Mouse (Mus musculus) midbrain, embryonic 16.5 days (tissue): Measurements from ENCODE around the gene Klf15. TPM values are rescaled to one million over a fixed set of nuclear protein-coding genes. Genes with fewer than 3 reads are reported as not detected.

Source experiments
- ATAC-seq: fragments of 200-750 bp; cut with Nextera tagmentation; 2 replicates; pipeline ENCODE4 v1.8.0; 2017; ENCODE audit warnings: moderate TSS enrichment
- H3K27ac ChIP-seq: fragments of 300-500 bp; sonication (generic); 2 replicates; pipeline ENCODE4 v1.5.1; 2014; ENCODE audit warnings: mild to moderate bottlenecking, low read length, mixed read lengths
- H3K27me3 ChIP-seq: fragments of 300-500 bp; sonication (generic); 2 replicates; pipeline ENCODE4 v1.6.1; 2014; ENCODE audit warnings: low read depth, low read length, mixed read lengths; ENCODE audit not compliant: control insufficient read depth, insufficient read depth
- H3K36me3 ChIP-seq: fragments of 300-500 bp; sonication (generic); 2 replicates; pipeline ENCODE4 v1.6.1; 2014; ENCODE audit warnings: mild to moderate bottlenecking, low read length, moderate library complexity, mixed read lengths; ENCODE audit not compliant: control insufficient read depth, insufficient read depth
- H3K4me1 ChIP-seq: fragments of 300-500 bp; sonication (generic); 2 replicates; pipeline ENCODE4 v1.6.1; 2014; ENCODE audit warnings: mild to moderate bottlenecking, low read length, mixed read lengths; ENCODE audit not compliant: control insufficient read depth, insufficient read depth
- H3K4me2 ChIP-seq: fragments of 300-500 bp; sonication (generic); 2 replicates; pipeline ENCODE4 v1.6.1; 2014; ENCODE audit warnings: mild to moderate bottlenecking, low read length, mixed read lengths
- H3K4me3 ChIP-seq: fragments of 300-500 bp; sonication (generic); 2 replicates; pipeline ENCODE4 v1.5.1; 2014; ENCODE audit warnings: low read depth, mild to moderate bottlenecking, low read length, moderate library complexity, mixed read lengths
- H3K9ac ChIP-seq: fragments of 300-500 bp; sonication (generic); 2 replicates; pipeline ENCODE4 v1.6.1; 2014; ENCODE audit warnings: low read depth, low read length, mixed read lengths
- H3K9me3 ChIP-seq: fragments of 300-500 bp; sonication (generic); replicated peaks from 2 replicates; pipeline ENCODE4 v1.6.1; 2014; ENCODE audit warnings: mild to moderate bottlenecking, low read length, mixed read lengths; ENCODE audit not compliant: control insufficient read depth, poor library complexity, severe bottlenecking
- WGBS: fragments of 180-500 bp; shearing (Covaris S2); extraction: QIAGEN DNeasy Blood & Tissue Kit; methylation state at CpG from one replicate; pipeline ENCODE4 v1.1.7; 2014; 5-methylcytosine and 5-hydroxymethylcytosine counted together
- polyA plus RNA-seq: library from polyadenylated mRNA; unstranded; fragments of >200 nt; fragmentation: Nextera tagmentation; extraction: Ambion mirVana; gene quantifications from 2 replicates; pipeline ENCODE4 v1.2.1, GENCODE M21; 2015

Klf15 gene
- polyA plus RNA-seq, 1 experiment from 2014 or later = 17.5 TPM

DNA sequence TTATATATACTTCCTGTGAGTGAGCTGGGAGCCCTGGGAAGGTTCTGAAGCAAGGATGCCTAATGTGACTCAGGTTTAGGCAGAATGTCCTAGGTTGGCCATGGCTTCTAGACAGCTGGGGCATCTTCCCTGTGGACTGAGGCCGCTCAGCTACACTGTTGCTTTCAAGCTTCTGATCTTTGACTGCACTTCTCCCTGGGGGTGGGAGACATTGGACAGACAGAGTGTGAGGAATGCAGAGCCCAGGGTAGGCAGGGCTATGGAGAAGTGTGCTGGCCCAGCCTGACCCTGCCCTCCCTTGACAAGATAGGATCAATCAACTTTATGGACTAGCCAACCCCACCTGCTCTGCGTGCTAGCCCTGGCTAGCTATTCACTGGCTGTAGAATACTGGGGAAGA lies 1.2 kb upstream of the Klf15 start:
- Histone ChIP-seq H3K4me3 (no peak overlapping the region), H3K9me3 (no peaks in the 10 kb centered on the region), H3K4me1 (peaks cover 10% of the 10 kb centered on the region), H3K9ac (no peak overlapping the region), H3K4me2 (no peak overlapping the region), H3K36me3 (no peaks in the 10 kb centered on the region), H3K27me3 (peaks cover 9% of the 10 kb centered on the region; the same call in 1 of the 2 replicates), H3K27ac (no peak overlapping the region)
- 75% methylated on average over 2 of the region's 2 CpGs for WGBS
- no peak for ATAC-seq

DNA sequence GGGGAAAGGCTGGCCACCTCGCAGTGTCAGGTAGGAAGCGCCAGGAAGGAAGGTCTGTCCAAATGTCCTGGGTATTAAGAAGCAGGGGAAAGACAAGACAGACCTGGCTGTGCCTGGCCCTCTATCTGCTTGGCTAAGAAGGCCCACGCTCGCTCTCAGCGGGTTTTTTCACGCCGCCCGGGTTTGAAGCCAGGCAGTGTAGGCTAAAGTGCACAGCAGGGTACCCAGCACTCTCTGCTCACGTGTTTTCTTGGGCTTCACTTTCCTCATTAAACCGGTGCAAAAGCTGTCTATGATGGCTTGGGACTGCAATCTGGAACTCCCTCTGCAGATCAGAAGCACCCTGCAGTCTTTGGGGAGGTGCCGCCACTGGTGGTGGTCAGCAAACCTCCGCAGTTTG lies 605 bp upstream of the Klf15 start:
- Histone ChIP-seq H3K4me2 (peak overlapping the region; percentile 97), H3K27me3 (peaks cover 9% of the 10 kb centered on the region; the same call in 1 of the 2 replicates), H3K9me3 (no peaks in the 10 kb centered on the region), H3K4me1 (peaks cover 10% of the 10 kb centered on the region), H3K9ac (peak overlapping the region; percentile 70), H3K36me3 (no peaks in the 10 kb centered on the region), H3K4me3 (peak overlapping the region; percentile 74), H3K27ac (no peak overlapping the region)
- 16% methylated on average over 12 of the region's 12 CpGs for whole genome bisulfite sequencing
- peak; percentile 6; the same call in 1 of the 2 replicates for ATAC-seq

DNA sequence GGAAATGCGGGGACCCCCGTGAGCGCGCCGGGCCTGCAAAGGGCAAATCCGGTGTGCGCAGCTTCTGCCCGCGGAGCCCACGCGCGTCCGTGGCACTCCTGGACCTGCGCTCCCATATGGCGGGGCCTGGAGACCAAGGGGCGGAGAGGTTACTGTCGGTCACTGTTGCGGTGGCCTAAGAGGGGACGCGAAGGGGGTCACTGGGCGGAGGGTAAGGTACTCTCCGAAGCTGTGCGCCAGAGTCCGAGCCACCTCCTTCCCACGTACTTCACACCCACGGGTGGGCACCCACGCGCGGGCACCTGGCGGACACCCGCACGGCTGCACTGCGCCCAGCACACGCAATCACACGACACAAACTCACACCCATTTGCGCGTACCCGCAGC lies 458 bp downstream of the Klf15 start:
- ATAC-seq = peak; percentile 53; the same call in 1 of the 2 replicates
- H3K36me3 ChIP-seq = no peaks in the 10 kb centered on the region
- no peaks in the 10 kb centered on the region for H3K9me3 ChIP-seq
- H3K4me3 ChIP-seq = peak overlapping the region; percentile 74
- WGBS = 0% methylated on average over 38 of the region's 38 CpGs
- peak overlapping the region; percentile 97 for H3K4me2 ChIP-seq
- peak overlapping the region; percentile 70 for H3K9ac ChIP-seq
- peak overlapping the region; percentile 70 for H3K27ac ChIP-seq
- H3K4me1 ChIP-seq = peaks cover 10% of the 10 kb centered on the region
- peaks cover 9% of the 10 kb centered on the region; the same call in 1 of the 2 replicates for H3K27me3 ChIP-seq

DNA sequence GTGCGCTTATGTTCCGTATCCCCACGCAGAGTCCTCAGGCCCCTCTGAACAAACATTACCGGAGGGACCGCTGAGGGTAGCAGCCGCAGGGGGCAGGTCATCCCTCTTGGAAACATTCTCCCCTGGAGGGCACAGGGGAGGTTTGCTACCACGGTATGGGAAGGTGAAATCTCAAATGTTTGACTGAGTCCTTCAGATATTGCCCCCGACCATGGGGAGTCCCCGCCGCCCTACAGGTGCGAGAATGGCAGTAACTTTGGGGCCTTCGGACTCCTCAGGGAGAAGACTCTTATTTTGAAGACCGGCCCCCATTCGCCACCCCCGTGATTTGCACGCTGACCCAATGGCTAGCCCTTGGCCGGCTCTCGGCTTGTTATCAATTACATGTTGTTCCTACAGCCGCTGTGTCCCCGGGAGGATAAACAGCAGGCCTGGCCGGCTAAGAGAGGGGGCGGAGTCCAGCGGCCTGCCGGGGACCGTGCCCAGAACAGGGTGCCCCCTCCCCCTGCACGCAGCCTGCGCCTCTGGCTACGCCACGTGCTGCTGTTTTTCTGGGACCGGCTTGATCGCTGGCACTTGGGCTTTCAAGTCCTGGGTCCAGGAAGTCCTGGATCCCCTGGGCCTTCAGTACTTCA lies 969 bp downstream of the Klf15 start:
- Histone ChIP-seq H3K4me2 (peak overlapping the region; percentile 97), H3K27ac (peak overlapping the region; percentile 70), H3K4me3 (peak overlapping the region; percentile 74), H3K27me3 (peaks cover 9% of the 10 kb centered on the region; the same call in 1 of the 2 replicates), H3K9me3 (no peaks in the 10 kb centered on the region), H3K4me1 (peaks cover 10% of the 10 kb centered on the region), H3K36me3 (no peaks in the 10 kb centered on the region), H3K9ac (peak overlapping the region; percentile 70)
- under 1% methylated on average over 31 of the region's 31 CpGs for WGBS
- ATAC-seq = peak; percentile 79

DNA sequence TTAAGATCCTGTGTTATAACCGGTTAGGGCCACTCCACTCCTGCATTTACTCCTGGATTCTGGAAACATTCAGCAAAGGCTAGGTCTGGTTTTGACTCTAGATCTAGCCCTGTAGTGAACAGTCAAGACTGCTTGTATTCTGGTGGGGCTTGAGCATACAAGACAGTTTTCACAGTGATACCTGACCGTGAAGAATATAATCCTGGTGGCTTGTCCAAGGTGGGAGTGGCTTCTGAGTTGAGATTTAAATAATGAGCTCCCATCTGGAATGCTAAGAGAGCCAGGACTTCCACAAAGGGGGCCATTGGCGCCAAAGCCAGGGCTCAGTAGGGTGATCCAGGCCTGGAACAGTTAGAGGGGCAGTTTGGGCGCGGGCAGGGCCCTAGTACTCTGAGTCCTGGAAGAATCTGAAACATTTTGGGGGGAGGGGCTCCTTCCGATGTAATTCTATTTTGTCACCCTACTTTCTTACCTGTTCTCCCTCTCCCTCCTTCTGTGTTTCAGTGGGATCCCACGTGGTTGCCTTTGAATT lies 1.6 kb downstream of the Klf15 start:
- Histone ChIP-seq H3K4me2 (peak overlapping the region; percentile 97), H3K27me3 (peaks cover 9% of the 10 kb centered on the region; the same call in 1 of the 2 replicates), H3K36me3 (no peaks in the 10 kb centered on the region), H3K27ac (no peak overlapping the region), H3K4me3 (peak overlapping the region; percentile 74), H3K9me3 (no peaks in the 10 kb centered on the region), H3K9ac (no peak overlapping the region), H3K4me1 (peaks cover 10% of the 10 kb centered on the region)
- ATAC-seq = no peak; the same call in 1 of the 2 replicates
- WGBS = 39% methylated on average over 7 of the region's 7 CpGs

DNA sequence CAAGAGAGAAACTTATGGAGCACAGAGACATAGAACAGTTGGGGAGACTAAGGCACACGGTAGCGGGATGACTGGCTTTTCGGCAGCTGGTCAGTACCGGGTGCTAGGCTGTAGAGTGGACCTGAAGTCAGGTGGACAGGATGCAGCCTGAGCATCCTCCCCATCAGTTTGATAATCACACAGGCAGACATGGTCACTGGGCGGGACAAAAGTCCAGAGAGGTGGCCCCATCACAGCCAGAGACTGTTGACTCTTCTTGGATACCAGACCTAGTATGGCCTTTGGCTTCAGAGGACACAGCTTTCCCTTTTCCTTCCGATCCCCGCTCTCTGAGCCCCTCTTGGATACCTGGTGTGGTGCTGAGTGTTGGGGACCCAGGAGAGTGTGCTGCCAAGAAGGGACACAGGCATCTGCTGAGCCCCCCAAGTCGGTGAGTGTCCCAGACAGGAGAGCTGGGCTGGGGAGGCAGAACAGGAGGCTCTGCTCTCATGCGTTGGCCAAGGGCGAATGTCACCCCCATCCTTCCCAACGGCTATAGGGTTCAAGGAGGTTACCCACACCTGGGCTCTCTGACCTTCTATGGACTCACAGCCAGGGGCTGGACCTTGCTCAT lies 2.8 kb downstream of the Klf15 start:
- Histone ChIP-seq H3K27ac (no peak overlapping the region), H3K27me3 (peaks cover 9% of the 10 kb centered on the region; the same call in 1 of the 2 replicates), H3K4me3 (no peak overlapping the region), H3K36me3 (no peaks in the 10 kb centered on the region), H3K9me3 (no peaks in the 10 kb centered on the region), H3K9ac (no peak overlapping the region), H3K4me2 (no peak overlapping the region), H3K4me1 (peaks cover 10% of the 10 kb centered on the region)
- no peak for ATAC-seq
- WGBS = 95% methylated on average over 11 of the region's 11 CpGs

DNA sequence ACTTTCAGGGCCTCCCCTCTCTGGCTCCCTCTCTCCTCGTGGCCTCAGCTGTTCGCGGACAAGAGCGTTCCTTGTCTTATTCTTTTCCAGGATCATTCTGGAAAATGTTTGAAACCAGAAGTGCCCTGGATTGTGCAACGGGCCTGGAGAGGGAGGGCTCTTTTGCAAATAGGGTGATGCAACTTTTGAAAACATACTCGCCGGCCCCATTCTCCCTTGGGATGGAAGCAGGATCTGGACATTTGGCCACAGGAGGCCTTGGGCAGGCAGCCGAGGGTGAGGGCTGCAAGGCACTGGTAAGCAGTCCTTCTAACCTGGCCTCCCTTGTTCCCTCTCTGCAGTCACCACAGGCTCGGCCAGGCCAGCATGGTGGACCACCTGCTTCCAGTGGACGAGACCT lies 3.7 kb downstream of the Klf15 start:
- Histone ChIP-seq H3K4me3 (no peak overlapping the region), H3K9me3 (no peaks in the 10 kb centered on the region), H3K36me3 (no peaks in the 10 kb centered on the region), H3K4me1 (peaks cover 10% of the 10 kb centered on the region), H3K27me3 (peaks cover 3% of the 10 kb centered on the region; the same call in 1 of the 2 replicates), H3K4me2 (no peak overlapping the region), H3K9ac (no peak overlapping the region), H3K27ac (no peak overlapping the region)
- ATAC-seq = no peak
- 86% methylated on average over 10 of the region's 10 CpGs for WGBS

DNA sequence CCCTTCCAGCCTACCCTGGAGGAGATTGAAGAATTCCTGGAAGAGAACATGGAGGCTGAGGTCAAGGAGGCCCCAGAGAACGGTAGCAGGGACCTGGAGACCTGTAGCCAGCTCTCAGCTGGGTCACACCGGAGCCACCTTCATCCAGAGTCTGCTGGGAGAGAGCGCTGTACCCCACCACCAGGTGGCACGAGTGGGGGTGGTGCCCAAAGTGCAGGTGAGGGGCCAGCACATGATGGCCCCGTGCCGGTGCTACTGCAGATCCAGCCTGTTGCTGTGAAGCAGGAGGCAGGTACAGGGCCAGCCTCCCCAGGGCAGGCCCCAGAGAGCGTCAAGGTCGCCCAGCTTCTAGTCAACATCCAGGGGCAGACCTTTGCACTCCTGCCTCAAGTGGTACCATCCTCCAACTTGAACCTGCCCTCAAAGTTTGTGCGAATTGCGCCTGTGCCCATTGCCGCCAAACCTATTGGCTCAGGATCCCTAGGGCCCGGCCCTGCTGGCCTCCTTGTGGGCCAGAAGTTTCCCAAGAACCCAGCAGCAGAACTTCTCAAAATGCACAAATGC lies 4.6 kb downstream of the Klf15 start:
- Histone ChIP-seq H3K27me3 (no peaks in the 10 kb centered on the region), H3K9me3 (no peaks in the 10 kb centered on the region), H3K36me3 (no peaks in the 10 kb centered on the region), H3K4me1 (peaks cover 7% of the 10 kb centered on the region), H3K27ac (no peak overlapping the region), H3K4me2 (no peak overlapping the region), H3K4me3 (no peak overlapping the region), H3K9ac (no peak overlapping the region)
- ATAC-seq = no peak
- 87% methylated on average over 12 of the region's 12 CpGs for WGBS

DNA sequence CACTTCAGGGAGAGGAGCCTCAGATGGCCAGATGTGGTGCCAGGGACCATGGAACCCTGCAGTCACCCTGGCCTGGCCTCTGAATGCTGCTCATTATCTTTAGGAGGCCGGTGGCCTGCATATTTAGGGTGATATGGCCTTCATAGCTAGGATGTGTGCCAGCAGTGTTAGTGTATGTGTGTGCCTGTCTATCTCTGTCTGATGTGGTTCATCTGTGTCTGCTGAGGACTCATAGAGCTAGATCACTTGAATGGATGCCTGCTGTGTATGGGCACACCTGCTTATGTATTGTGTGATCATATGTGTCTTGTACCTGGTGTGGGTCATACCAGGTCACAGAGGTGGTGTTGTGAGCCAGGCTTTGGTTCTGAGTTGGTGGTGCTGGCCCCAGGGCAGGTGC lies 5.8 kb downstream of the Klf15 start:
- H3K4me2 ChIP-seq = no peak overlapping the region
- no peak overlapping the region for H3K4me3 ChIP-seq
- ATAC-seq = no peak
- no peak overlapping the region for H3K27ac ChIP-seq
- no peaks in the 10 kb centered on the region for H3K36me3 ChIP-seq
- no peaks in the 10 kb centered on the region for H3K27me3 ChIP-seq
- H3K9ac ChIP-seq = no peak overlapping the region
- H3K9me3 ChIP-seq = no peaks in the 10 kb centered on the region
- 84% methylated on average over 1 of the region's 1 CpGs for WGBS
- H3K4me1 ChIP-seq = peaks cover 4% of the 10 kb centered on the region
